Mouse (Mus musculus) mouse trophoblast stem cell (cell line): ENCODE measurements around the gene Cttnbp2.

Experiments used
- in situ Hi-C, 2 experiments: fragments of 300-500 bp; cut with MseI, MboI; formaldehyde crosslinking; loops; 2 replicates in 1 of 2; 3 replicates in 1 of 2; pipeline ENCODE4 v1.15.1; 2025

Gene Cttnbp2

GRCm38 (mm10) chr6:18514480-18515352 is at the start of gene Cttnbp2:
TSS of gene Cttnbp2 (minus strand) at chr6:18514843.
- in situ Hi-C loops = no loop called here

- in situ Hi-C loops = no loop called here
These were observed 44.4 kb upstream of the Cttnbp2 start for GRCm38 (mm10) chr6:18559019-18559418.

DNA sequence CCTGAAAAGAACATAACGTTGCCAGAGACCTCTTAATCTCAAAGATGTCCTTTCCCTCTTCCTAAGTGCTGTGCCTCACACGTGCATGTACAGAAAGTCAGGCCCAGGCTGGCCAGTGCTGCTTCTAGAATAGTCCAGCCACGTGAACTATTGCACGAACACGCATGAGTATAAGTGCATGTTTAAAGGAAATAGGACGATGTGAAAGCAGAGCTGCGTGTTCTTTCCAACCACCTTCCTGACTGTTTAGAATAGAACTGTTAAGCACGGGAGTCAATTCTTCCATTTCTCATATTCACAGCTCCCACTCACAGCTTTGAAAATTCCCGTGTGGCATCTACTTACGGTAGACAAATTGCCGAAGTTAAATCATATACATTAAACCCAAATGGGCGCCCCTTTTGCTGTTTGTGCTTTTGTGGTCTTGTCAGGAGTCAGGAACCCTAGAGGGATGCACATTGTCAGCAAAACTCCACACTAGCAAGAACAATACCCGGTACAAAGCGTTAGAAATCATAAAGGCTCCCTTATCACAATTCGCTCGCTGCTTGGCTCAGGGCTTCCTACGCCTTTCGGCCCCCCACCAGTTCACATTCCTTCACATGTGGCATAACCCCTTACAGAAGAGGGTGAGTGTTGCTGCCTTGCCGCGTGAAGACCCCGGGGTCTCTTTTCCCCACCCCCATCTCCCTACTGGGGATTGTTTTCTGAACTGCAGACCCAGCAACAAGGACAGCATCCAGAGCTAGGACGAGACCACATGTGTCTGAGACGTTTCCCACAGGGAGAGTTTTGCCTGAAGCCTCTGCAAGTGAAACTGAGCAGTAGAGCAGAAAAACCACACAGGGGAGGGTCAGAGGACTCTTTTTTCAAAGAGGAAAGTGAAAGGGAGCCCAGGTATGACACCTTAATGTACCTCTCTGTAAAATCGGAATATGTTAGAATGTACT is 33.1 kb upstream of the Cttnbp2 start:
- in situ Hi-C loops = no loop called here

DNA sequence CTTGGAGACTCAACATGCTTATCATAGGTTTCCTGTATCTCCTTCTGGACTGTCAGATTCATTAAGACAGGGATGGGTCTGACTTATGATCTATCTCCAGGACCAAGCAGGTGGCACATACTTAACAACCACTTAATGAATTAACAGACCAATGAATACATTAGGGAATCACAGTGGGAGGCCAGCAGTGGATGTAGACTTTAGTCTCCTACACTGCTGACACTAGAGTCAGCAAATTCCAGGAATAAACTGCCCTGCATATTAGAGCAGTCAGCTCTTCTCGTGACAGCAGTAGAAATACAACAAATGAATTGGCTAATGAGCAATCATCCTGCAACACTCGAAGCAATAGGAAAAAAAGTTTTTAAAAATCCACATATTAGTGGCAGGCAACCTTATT is 29.2 kb upstream of the Cttnbp2 start:
- in situ Hi-C loops = no loop called here

DNA sequence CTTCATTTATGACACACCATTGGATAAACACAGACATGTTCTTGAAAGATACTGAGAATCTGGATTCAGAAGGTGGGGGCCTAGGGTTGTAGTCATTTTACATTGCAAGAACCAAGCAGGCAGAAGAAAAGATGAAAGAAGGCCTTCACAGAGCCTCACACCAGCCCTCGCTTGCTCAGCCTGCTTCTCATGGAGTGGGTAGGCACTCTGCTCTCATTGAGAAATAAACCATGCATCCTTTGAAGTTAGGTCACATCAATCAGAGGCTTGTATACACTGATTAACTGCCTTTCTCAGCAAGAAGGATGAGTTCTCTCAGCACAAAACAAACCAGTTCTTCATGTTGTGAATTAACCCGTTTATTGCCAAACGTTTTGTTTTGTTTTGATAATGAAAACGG is 25.8 kb upstream of the Cttnbp2 start:
- in situ Hi-C loops = no loop called here

DNA sequence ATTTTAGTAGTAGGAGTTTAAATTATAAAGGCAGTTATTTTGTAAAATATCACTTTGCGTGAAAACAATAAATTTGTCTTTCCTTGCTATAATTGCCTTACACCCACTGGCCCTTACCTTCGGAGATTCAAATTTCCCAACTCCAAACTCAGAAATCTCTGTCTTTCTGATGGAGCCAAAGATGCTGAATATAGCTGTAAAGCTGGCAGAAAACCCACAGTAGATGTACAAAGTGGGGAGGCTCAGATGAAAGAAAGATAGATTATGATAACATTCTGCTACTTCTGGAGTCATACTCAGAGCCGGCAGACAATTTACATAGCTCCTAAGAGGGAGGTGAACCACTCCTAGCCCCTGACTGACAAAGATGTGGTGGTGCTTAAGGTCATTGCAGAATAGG is 15.8 kb upstream of the Cttnbp2 start:
- in situ Hi-C loops = no loop called here

DNA sequence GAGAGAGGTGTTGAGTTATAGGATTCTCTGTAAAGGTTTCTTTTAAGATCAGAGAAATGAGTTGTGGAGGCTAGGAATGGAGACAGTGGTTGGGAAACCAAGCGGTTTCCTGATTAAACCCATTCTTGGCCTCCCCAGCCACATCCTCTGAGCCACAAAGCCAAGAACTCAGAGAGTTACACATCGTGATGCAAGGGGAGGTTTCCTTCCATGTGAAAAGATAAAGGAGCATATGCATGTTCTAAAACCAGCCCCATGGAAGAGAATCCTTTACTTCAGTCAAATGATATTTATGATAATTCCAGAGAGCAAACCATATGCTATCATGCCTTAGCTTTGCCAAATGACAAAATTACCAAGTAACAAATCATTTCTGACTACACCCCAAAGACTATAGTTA is 3.0 kb upstream of the Cttnbp2 start:
- in situ Hi-C loops = no loop called here

DNA sequence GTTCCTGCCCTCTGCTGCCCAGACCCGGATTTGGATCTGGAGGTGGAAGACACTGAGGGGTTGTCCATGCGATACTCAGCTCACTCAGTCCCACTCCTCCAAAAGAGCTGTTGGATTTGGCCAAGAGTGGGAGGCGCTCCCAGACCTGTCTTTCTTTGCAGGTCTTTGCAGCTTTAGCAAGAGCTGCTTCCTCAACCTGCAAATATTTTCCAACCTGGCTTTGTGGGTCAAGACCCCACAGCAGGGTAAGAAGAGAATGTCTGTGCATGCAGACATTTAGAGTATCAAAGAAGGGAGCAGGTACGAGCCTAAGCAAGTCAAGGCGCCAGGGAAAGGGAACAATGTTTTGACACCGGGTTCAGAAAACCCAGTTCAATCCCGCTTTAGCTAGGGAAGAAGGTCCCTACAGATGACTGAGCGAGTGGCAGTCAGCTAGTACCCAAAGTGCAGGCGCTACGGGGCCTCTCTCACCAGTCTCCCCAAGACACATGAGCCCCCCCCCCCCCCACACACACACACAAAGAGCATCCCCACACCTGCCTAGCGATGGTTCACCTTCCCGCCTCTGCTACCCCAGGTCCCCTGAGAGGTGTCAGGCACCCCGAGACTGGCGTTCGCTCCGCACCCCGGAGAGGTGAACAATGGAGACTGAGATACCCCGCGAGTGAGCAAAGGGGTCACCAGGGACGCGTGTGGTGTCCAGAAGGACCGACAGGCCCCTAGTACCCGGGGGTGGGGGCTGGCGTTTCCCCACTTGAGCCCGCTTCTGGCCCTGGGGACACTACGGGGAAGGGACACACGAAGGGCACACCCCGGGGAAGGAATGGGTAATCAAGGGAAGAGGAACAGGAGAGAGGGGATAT is 801 bp downstream of the Cttnbp2 start:
- in situ Hi-C loops = no loop called here

DNA sequence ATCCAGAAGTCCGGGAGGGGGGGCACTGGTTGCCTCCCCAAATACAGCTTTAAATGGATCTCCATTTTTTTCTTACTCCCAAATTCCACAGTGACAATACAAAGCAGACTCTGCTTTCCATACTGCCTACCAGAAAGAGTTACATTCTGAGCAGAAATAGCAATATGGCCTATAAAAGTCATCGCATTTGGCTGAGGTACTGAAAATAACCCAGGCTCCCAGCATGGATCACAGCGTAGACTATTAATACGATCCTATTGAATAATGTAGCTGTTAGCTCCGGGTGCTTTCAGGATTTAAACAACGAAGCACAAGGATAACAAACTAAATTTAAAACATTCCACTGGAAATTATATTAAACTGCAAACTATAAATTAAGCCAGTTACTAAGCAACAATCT is 2.8 kb downstream of the Cttnbp2 start:
- in situ Hi-C loops = no loop called here

DNA sequence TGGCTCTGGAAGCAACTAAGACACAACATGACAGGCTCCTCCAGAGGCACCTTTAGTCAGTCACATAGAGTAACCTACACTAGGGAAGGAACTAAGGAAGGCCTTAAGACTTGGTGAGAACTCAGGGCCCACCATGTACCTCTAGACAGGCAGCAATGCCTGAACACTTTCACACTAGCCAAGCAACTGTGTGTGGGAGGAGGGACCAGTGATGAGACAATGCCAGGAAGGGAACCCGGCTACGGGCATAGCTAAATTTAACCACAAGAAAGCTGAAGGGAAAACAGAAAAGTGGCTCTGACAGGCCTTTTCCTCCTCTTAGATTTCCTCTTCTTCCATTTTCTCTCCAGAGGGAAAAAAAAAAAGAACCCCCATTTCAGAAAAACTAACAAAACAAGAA is 6.6 kb downstream of the Cttnbp2 start:
- in situ Hi-C loops = no loop called here

DNA sequence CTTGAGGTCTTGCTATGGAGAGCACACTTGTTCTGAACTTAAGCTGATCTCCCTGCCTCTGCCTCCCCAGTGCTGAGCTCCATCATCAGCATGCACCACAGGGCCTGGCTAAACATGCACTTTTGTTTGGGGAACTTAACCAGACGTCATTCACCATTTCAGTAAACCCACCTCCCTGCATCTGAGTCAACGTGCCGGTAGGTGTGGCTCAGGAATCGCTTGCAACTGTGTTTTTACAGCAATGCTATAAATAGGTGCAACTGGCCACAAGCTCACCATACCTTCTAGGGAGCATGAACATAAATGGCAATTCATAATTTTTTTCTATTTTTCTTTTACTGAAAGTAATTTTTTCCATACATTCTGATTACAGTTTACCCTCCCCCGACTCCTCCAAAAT is 14.8 kb downstream of the Cttnbp2 start:
- in situ Hi-C loops = no loop called here

DNA sequence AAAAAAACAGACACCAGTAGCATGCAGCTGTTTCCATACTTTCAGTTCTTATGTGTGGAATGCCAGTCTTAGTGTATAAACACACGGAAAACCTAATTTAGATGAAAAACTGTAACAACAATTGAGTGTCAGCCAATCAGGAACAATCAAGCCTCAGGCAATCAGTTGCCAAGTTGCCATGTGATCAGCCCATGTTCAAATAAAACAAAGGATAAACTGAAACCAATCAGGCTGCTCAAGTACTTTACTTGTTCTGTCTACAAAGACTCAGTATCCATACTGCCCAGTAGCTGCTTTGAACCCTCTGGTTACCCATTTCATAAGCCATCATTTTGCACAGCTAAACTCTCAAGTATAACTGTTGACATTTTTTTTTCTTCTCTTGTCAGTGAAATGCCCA is 21.7 kb downstream of the Cttnbp2 start:
- in situ Hi-C loops = no loop called here

- in situ Hi-C loops = no loop called here
These were observed 22.3 kb downstream of the Cttnbp2 start for GRCm38 (mm10) chr6:18492248-18492901.

DNA sequence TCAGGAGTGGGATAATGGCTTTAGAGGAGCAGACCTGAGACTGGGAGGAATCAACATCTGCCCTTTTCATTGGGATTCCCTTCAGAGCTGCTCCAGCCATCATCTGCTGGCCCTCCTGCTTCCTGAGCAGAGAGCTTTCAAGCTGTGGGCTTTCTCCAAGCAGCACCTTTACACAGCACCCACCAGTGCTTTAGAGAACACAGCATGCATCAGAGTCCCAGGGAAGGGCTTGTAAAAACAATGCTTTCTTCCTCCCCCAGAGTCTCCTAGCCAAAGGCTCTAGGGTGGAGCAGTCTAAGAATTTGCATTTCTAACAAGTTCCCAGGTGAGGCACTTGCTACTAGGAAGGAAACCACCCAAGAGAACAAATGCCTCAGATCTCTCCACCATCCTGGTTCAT is 29.6 kb downstream of the Cttnbp2 start:
- in situ Hi-C loops = no loop called here

GRCm38 (mm10) chr6:18484061-18484460 is 30.6 kb downstream of the Cttnbp2 start:
- in situ Hi-C loops = no loop called here

- in situ Hi-C loops = no loop called here
These were observed 32.1 kb downstream of the Cttnbp2 start for GRCm38 (mm10) chr6:18482546-18482945.

DNA sequence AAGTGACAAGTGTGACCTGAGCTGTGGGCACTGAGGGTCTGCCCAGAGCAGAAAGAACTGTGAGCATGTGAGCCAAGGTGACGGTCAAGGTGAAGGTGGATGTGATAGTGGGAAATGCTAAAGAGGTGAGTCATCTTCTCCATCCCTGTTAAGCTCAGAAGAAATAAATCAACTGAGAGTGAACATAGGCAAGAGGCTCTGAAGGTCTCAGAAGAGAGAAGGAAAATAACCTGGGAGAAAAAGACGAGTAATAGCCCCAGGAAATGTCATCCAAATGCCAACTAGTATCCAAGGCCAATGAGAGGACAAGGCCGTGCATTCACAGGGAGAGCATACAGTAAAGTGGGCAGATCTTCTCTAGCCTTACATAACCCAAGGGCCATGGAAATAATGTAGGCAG is 32.9 kb downstream of the Cttnbp2 start:
- in situ Hi-C loops = no loop called here

GRCm38 (mm10) chr6:18477313-18477930 is 37.2 kb downstream of the Cttnbp2 start:
- in situ Hi-C loops = no loop called here

- in situ Hi-C loops = no loop called here
These were observed 39.7 kb downstream of the Cttnbp2 start for GRCm38 (mm10) chr6:18474983-18475382.

- in situ Hi-C loops = no loop called here
These were observed 40.1 kb downstream of the Cttnbp2 start for GRCm38 (mm10) chr6:18474541-18474940.

- in situ Hi-C loops = no loop called here
These were observed 45.4 kb downstream of the Cttnbp2 start for GRCm38 (mm10) chr6:18469206-18469605.
